Mouse (Mus musculus) thymus, postnatal 25 days (tissue): ENCODE data around the gene Htra2.
A peak's percentile ranks its signal among the peaks of the same experiment; 100 is the strongest.

Experiments used
- DNase-seq: peaks from one replicate; pipeline ENCODE4 v3.0.0; 2022

Htra2 gene

DNA sequence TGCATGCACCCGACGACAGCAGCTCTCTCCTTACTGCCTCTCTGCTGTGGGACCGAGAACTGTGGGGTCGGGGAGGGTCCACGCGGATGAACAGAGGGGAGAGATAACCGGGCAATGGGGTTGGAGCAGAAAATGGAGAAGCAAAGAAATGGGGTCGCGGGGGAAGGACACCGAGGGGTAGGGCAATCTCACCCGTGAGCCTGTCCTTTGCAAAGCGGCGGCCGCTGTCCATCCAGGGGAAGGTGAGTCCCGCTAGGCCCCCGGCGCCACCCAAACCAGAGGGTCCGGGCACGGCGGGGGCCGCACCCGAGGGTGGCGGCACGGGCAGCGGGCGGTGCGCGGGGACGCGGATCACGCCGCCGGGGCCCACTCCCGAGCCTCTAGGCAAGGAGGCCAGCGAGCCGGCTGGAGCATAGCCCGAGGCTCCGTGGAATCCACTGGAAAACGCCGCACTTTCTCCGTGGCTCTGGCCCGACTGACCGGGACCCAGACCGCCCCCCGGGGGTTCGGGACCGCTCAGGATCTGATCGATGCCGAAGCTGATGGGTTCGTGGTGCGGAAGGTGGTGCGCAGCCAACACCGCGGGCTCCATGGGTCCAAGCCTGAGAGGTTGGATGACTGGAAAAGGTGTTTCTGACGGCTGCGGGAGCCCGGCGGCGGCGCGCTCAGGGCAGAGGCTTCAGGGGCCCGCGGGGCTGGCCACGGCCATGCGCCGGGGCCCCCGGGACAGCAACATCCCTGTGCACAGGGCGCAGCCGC is 14.6 kb upstream of the Htra2 start:
- DNase-seq, result no peak

DNA sequence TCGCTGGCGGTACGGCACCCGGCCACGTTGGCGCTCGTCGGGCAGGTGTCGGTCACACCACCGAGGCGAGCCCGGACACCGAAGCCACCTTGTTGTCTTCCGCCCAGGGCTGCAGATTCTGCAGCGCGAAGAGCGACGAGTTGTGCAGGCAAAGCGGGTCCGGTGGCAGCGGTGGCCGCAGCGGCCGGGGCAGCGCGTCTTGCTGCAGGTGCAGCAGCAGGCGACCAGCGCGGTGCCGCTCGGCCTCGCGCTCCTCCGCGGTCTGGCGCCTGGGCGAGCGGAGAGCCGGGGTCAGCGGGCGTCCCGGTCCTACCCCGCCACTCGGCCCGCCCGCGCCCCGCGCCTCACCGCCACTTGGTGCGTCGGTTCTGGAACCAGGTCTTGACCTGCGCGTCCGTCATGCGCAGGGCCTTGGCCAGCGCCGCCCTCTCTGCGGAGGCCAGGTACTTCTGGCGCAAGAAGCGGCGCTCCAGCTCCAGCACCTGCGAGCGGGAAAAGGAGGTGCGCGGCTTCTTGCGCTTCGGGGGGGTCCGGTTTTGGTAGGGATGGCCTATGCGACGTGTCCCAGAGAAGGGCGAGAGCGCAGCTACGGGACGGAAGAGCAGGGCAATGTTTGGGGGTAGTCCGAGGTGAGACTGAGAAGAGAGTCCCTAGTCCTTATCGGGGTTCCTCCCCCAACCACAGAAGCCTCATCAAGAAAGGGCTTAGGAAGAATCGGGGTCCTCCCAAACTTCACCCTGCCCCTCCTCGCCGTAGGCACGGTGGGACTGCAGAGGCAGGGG is 13.8 kb upstream of the Htra2 start:
- no peak for DNase-seq

DNA sequence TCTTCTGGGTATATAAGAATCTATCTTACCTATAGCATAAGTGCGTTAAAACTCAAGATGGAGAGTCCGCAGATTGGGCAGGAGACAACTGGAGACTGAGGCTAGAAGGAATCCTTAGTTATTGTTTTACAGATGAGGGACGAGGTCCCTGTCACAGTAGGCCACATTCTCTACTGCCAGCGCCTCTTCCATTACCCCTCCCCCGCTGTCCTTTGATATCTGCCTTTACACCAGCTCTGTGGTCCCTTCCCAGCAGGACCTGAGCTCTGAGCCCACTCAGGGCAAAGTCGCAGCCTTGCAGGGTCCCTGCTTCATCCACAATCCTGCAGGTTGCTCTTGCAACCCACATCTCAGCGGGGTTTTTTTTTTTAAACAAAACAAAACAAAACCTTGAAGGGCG is 13.1 kb upstream of the Htra2 start:
- DNase-seq, result no peak

DNA sequence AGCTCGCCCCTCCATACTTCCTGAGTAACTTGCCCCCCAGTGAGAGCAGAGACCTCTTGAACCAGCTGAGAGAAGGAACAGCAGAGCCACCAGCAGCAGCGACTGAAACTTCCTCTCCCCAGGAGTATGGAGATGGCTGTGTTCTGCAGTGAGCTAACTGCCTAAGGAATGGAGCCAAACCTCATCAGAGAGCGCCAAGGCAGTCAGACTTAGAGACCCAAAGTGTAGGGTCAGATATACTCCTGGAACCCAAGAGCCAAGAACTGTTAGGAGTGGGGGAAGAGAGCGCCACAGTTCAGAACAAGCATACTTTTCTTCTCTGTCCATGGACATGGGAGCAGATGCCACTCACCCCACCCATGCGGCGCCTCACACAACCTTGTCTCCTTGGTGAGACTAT is 11.4 kb upstream of the Htra2 start:
- DNase-seq, result no peak

DNA sequence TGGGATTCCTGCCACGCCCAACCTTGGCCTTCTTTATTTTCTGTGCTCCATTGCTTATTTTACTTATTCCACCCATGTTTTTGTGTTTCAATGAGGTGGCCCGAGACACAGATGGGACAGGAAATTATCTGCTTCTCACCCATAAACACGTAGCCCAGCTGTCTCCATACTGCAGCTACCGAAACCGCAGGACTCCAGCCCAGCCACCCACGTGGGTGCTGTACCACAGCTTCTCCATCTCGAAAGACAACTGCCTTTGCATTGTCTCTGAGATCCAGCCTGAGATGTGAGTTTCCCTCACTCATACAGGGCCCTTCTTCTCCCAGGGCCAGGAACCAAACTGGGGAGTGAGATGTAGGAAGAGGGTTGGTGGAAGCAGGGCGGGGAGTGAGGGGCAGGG is 10.9 kb upstream of the Htra2 start:
- DNase-seq, result peak; percentile 45

DNA sequence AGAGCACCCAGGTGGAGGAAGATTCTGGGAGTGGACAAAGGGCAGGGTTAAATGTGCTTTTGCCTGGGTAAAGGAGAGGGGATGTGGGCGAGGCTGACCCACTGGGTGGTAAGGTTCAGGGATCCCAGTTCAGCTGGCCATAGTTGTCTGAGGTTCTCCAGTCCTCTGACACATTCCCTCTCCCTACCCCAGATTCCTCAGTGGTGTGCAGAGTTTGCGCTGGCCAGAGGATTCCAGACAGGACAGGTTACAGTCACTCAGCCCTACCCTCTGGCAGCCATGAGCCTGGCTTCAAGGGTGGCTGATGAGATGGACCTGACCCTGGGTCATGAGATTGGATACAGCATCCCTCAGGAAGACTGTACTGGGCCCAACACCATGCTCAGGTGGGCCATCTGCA is 3.7 kb upstream of the Htra2 start:
- no peak for DNase-seq

DNA sequence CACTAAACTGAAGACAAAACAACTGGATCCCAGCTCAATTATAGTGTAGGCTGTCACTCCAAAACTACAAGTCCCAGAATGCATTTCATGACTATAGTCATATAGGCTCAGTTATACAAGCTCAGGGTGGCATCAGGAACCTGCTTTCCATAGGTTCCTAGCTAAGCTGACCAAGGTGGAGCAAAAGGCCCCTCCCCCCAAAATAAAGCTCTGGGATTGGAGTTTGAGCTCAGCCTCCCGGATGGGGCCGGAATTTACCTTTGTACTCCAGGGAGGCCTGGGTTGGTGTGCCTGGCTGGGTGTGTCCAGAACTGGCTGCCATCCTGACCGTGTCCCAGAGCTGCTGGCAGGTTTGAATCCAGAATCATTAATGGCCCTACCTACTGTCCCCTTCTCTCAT is 2.7 kb upstream of the Htra2 start, which contains the start of gene Dqx1:
Dqx1 (plus strand) TSS at position 55 of the 400 bp plus-strand sequence.
- DNase-seq, result no peak

DNA sequence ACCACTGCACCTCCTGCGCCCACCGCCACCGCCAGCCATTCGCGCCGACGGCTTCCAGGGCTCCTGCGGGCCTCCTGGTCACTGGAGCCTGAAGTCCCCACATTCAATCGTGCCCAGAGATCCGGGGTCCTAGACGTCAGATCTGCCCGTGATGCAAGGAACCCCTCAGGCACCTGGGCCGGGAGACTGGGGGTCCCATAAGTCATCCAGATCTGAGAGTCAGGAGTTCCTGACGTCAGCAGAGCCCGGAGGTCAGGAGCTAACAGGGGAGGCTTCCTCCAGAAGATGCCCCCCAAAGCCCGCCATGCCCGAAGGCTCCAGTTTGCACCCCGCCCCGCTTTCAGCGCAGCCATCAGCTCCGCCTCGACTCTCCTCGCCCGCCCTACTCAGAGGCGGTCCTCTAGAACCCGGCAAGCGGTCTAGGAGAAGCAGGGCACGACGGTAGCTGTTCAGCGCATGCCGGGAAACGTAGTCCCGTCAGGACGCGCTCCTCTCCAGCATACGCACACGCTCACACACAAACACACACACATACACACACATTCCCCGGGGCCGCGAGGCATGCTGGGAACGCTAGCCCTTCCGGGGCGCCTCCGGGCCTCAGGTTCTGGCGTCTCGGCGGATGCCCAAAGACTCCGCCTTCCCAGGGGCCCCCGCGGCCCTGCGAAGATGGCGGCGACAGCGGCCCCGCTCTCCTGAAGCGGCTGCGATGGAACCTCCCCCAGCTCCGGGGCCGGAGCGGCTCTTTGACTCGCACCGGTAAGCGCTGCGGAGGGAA is 810 bp downstream of the Htra2 start, which contains the start of gene Aup1:
Aup1 (plus strand) TSS at position 448 of the 778 bp plus-strand sequence.
- DNase-seq, result peak; percentile 96

DNA sequence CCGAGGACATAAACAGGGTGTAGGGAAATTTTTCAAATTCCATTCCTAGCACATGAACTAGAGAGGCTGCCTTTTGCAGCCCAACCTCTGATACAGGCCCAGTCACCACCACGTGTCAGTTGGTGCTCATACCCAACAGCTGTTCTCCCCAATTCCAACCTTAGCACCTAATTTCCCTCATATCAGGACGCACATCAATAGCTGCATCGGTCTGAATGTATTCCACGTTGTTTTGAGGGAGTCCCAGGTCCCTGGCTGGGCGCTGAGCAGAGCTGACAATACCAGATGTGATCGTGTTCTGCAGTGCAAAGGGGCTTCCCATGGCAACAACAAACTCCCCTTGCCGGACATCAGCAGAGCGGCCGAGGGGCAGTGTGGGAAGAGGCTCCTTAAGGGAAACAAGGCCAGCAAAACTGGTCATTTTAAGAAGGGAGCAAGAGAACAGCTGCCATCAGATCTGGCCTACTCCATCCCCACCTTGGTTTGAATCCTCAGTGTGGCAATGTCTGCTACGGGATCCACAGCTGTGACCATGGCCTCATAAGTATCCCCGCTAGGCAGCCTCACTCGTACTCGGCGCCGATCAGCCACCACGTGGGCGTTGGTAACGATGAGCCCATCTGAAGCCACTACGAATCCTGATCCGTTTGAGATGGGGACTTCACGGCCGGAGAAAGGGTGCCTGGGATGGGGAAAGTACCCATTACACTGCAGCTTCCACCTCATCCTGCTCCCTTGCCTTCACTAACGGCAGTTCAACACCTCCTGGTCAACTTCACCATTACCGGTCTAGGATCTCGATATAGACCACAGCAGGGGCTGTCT is 1.7 kb downstream of the Htra2 start:
- peak; percentile 22 for DNase-seq

DNA sequence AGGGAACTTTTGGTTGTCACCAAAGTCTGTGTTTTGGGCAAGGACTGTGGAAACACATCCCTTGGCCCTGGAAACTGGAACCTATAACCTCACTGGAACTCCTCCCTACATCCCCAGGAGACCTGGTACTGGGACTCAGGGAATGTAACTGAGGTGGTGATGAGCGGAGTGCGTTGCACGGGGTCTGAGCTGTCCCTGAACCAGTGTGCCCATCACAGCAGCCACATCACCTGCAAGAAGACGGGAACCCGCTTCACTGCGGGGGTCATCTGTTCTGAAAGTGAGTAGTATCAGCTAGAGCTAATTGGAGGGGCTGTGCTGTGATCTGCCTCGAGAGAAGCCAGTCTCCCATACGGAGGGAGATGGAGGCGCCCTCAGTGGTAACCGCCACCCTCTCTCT is 5.7 kb downstream of the Htra2 start:
- no peak for DNase-seq

DNA sequence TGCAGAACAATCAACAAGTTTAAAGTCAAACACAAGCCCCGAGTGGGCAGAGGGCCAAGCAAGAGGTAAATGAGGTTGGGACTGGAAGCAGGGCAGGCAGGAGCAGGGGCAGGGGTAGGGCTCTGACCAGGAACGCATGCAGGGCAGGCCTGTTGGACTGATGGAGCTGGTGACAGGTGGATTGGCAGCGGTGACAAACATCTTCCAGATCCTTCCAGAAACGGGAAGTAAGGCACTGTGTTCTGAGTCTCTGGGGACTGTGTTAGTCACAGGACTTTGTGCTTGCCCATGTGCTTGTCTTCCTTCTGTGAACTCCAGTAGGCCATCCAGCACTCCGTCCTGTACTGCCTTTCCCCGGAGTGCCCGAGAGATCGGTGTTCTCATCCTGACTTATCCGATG is 10.3 kb downstream of the Htra2 start:
- DNase-seq, result no peak

DNA sequence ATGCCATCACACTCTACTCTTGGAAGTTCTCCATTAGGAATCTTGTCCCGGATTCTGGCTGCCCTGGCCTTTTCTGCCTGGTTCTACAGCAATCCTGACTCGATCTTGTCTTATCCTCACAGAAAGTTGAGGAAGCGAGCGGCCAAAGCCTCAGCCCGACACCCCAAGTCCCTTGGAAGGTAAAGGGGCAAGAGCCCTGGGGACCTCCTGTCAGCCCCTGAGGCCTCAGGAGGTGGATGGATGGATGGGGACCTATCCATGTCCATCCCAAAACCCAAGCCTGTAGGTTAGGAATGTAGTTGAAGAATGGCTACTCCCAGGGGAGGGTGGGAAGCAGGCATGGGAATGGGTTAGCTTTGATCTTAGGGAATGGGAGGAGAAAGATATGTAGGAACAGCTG is 11.1 kb downstream of the Htra2 start:
- no peak for DNase-seq

DNA sequence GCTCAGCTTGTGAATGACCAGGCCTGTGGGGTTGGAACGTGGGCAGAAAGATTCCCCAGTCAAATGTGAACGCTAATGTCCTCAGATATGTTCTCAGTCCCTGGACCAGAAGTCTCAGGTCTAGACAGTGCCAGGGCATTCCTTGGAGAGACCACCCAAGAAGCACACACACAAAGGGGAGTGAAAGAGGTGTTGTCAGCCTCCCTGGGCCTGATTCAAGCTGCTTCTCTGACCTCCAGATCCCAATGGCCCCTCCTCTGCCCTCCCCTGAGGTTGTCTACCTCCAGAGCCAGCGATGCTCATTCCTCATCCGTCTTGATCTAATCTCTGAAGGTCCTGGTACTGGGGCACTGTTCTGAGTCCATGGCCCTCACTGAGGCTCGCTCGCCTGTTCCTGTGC is 11.5 kb downstream of the Htra2 start:
- DNase-seq, result no peak

DNA sequence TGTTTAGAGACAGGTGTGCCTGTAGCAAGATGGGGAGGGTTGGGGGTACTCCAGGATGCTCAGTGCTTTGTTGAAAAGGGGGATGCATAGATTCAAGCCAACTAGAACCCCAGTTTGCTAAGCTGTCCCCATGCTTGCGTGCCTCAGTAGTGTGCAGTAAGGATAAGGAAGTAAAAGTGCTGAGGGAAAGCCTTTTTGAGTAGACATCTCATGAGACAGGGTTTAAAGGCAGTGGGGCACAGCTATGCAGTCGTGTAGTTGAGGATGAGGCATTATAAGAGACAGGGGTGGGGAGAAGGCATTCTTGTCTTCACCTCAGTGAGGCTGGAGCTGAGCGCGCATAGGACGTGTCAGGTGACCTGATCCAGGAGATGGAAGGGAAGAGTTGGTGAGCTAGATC is 14.5 kb downstream of the Htra2 start:
- no peak for DNase-seq

DNA sequence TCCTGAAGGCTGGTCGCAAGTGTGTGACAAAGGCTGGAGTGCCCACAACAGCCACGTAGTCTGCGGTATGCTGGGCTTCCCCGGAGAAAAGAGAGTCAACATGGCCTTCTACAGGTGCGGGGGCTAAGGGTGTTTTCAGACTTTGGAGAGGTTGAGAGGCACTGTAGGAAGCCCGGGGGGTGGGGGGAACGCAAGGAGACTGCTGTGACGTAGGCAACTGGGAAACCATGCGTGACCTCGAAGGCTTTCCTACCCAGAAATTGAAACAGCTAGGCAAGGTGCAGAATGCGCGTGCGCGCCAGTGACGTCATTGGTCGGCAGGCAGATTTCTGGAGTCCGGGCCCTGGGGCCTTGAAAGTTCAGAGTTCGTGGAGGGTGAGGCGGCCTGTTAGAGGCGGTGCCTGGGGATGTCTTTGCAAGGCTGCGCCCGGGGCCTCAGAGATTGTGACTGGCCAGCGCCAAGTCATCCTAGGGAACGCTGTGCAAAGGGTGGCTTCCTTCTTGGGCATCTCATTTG is 16.5 kb downstream of the Htra2 start:
- DNase-seq, result peak; percentile 94

DNA sequence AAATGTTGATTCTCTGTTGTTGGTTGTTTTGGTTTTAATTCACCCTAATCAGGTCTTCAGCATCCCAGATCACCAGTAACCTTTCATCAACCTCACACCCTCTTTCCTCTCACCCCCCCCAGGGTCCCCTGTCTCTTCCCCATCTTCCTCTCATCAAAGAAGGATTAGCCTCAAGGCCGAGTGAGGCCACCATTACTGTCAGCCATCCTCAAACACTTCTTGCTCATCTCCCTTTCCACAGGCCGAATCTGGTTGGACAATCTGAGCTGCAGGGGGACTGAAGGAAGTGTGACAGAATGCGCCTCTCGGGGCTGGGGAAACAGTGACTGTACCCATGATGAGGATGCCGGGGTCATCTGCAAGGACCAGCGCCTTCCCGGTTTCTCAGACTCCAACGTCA is 17.9 kb downstream of the Htra2 start:
- no peak for DNase-seq

DNA sequence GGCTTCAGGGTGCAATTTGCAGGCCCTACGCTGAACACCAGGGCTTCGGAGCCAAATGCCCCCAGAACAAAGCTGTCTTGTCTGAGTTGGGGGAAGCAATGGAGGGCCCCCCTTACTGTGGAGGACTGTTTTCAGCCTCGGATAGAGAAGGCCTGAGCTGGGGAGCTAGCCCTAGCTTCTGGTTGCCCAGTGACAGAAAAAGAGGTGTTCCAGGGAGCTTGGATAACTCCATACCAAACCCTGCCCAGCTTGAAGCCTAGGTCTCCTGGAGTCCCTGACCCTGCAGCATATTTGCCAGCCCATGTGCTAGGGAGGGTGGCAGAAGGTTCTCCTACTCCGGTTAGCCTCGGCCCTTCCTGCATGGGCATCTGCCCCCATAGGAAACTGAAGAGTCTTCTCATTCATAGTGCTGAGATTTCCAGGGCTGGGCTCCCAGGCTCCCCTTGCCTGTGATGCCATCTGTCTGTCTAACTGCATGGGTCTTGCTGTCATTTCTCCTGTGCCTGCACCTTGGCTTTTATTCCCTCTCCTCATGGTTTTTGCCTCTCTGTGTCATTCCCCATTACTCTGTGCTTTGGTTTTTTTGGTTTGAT is 20.5 kb downstream of the Htra2 start:
- DNase-seq, result no peak

DNA sequence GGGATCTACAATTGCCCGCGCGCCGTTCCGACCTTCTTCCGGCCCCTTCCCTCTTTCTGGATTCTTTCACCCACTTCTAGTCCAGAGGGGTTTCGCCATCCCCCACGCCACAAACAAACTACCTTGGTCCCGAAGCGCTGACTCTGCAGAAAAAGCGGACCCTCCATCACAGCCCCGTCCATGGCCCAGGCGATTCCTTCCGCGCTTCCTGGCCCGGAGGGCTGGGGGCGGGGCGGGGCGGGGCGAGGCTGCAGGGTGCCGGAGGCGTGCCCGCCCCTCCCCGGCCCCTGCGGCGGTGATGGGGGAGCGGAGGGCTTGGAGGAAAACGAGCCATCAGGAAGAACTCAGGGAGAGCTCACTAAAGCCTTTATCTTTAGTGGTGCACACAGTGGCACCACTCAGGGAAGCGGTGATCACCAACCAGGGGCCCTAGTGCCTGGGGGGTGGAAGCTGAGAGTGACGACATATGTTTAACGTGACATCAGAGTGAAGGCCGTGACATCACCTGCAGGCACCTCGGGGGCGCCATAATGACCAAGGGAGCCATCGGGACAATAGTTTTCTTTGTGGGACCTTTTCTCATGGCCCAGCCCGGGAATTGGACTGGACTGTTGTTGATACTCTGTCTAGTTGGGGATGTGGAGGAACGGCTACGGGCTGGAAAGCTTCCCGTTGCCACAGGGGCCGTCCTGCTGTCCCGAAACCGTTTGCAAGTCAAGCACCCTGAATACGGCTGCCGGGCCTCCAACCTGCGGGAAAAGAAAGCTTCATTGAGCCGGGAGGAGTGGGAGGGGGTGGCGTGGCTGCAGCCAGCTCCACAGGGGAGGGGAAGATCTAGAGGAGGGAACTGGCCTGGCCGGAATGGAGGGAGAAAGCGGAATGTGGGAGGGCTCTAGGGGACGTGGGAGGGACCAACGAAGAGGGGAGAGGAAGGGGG is 21.6 kb downstream of the Htra2 start, which contains the start of the genes Dok1 and Loxl3:
Dok1 (minus strand) TSS at position 223 of the 937 bp plus-strand sequence.
Loxl3 (plus strand) TSS at position 925 of the 937 bp plus-strand sequence.
- DNase-seq, result peak; percentile 77

DNA sequence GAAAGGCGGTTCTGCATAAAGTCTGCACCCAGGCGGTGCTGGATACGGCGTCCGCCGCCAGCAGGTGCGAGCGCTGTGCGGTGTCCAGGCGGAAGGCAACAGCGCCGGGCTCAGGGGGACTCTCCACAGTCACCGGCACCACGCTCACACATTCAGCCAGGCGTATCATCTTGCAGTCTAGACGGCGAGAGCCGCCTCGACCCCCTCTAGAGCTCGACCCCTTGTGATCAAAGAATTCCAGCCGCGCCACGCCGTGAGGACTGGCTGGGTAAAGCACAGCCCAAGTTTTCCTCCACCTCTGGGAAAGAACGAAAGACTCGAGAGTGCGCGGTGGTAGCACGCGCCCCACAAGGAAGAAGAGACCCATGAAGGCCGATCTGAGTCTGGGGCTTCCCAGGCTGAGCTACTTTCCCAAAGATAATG is 22.3 kb downstream of the Htra2 start:
- DNase-seq, result peak; percentile 59

DNA sequence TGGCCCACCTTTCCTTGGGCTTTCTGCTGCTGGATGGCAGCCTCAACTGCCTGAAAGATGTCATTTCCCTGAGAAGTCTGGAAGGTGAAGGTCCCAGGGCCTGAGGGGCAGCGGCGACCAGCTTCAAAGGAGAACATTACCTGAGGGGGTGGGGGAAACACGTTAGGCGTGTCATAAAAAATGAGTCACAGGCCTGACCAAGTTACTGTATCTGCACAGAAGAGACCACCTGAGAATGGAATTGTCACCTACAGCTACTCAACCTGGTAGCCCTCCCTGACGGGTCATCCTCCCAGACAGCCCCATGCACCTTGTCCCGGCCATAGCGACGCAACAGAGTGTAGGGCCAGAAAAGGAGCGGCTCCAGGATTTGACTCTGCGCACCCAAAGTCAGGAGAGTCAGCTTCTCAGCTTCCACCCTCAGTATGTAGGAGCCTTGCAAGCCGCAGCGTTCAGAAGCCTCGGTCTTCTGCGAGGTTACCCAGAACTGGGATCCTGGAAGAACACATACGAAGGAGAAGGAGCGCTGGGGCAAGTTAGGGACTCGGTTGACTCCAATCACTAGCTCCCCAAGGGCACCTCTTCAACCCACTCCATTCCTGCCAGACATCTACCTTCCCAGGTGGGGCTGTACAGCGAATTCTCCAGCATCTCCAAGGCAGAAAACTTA is 23.0 kb downstream of the Htra2 start:
- DNase-seq, result no peak
